Mouse (Mus musculus) v-Abl transformed pro-B cells (cell line): Measurements from ENCODE around the gene Gm3696.
"Not testable (repeated sequence)": the region's sequence is repeated elsewhere in the genome, so short reads cannot be mapped to it uniquely, and the experiment has no call there.

Experiments
- in situ Hi-C, 2 experiments: fragments of 400-800 bp; cut with MboI; formaldehyde crosslinking; loops; one replicate each; pipeline ENCODE4 v1.15.1; 2025; ENCODE audit not compliant: unreplicated experiment in 2 of 2

The Gm3696 gene

GRCm38 (mm10) chr14:7100521-7100920 lies at the start of gene Gm3696:
Gene Gm3696 (minus strand): TSS chr14:7100621.
- in situ Hi-C loops = not testable (repeated sequence)

- in situ Hi-C loops = not testable (repeated sequence)
These were observed 24.9 kb upstream of the Gm3696 start, which contains the start of gene Gm6676 for GRCm38 (mm10) chr14:7125312-7125711. Gene Gm6676 (minus strand): TSS chr14:7125412.

GRCm38 (mm10) chr14:7105124-7105802 lies 4.8 kb upstream of the Gm3696 start:
- in situ Hi-C loops = not testable (repeated sequence)

- in situ Hi-C loops = not testable (repeated sequence)
These were observed 55.6 kb downstream of the Gm3696 start, which contains the start of gene Gm3685 for GRCm38 (mm10) chr14:7044870-7045269. Gene Gm3685 (minus strand): TSS chr14:7044970.
